22 mouse cellular contexts compared by ENCODE assay signal in the genomic region with DNA sequence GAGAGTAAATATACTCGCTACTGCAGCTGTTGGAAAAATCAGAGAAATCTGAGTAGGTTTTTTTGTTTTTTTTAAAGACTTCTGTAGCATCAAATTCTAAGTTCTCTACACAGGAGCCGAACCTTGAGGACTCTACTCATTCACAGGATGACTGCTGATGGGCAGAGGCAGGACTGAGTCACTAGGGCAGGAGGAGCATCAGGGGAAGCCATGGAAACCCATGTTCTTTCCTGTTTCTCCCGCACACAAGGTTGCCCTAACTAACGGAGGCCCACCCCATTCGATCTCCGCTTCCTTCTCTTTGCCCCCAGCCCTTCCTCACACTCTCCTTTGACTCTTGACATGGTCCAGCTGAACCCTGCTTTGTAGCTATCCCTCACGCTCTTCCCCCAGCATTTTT. TPM values are rescaled to one million over a fixed set of nuclear protein-coding genes. Genes with fewer than 3 reads are reported as not detected.
A peak's percentile ranks its signal among the peaks of the same experiment; 100 is the strongest.
DNase-seq lines count a peak whose midpoint lies in the region; ATAC-seq and TF ChIP-seq lines count a peak whose summit lies in the region.
"Had no signal": no experiment of that assay in that cellular context is flagged by ENCODE, and none has a peak within 500 bp of the region (broad histone marks: within the 10 kb centered on the region; RNA-seq: fewer than 3 reads in every experiment).

No protein-coding gene starts in this region.

- 0 out of 2 replicates have a peak overlapping the region, but pooled peaks have one; percentile 22 for H3K9ac ChIP-seq in heart, embryonic 12.5 days
- no peak overlapping the region for H3K9ac ChIP-seq in liver, embryonic 11.5 days (ENCODE audit: low read depth, low read length)
- no peak overlapping the region for H3K9ac ChIP-seq in stomach, embryonic 15.5 days
- H3K9ac ChIP-seq: embryonic facial prominence, embryonic 15.5 days; forebrain, embryonic 12.5 days; neural tube, embryonic 13.5 days had no signal

- no peak overlapping the region for H3K4me2 ChIP-seq in heart, embryonic 12.5 days
- H3K4me2 ChIP-seq in liver, embryonic 11.5 days: 0 out of 2 replicates have a peak overlapping the region, but pooled peaks have one; percentile 10
- H3K4me2 ChIP-seq in stomach, embryonic 15.5 days: no peak overlapping the region
- H3K4me2 ChIP-seq: embryonic facial prominence, embryonic 15.5 days; forebrain, embryonic 12.5 days; midbrain, embryonic 11.5 days; neural tube, embryonic 13.5 days had no signal

- peak overlapping the region; percentile 82 for H3K27ac ChIP-seq in heart, embryonic 12.5 days (ENCODE audit: poor library complexity, severe bottlenecking)
- peak overlapping the region; percentile 17; the same call in 1 of the 2 replicates for H3K27ac ChIP-seq in liver, embryonic 11.5 days (ENCODE audit: low read depth, low read length)
- H3K27ac ChIP-seq in embryonic fibroblast, embryonic 13.5 days (ENCODE audit: insufficient read depth, low read length): peak overlapping the region; percentile 67; the same call in 1 of the 2 replicates
- peak overlapping the region; percentile 36; the same call in 1 of the 2 replicates for H3K27ac ChIP-seq in stomach, embryonic 15.5 days
- H3K27ac ChIP-seq: embryonic facial prominence, embryonic 15.5 days; forebrain, embryonic 12.5 days; hindbrain, postnatal 0 days; neural tube, embryonic 13.5 days had no signal

- ATAC-seq in heart, embryonic 12.5 days (ENCODE audit: insufficient number of reproducible peaks, low FRiP score): no peak
- ATAC-seq in liver, embryonic 11.5 days (replicated peaks; ENCODE audit: low FRiP score): no peak
- no peak for ATAC-seq in stomach, embryonic 15.5 days (ENCODE audit: insufficient read depth, low FRiP score, low read depth)
- ATAC-seq: hindbrain, postnatal 0 days had no signal

- H3K36me3 ChIP-seq in heart, embryonic 12.5 days: peaks cover 76% of the 10 kb centered on the region
- H3K36me3 ChIP-seq in liver, embryonic 11.5 days (ENCODE audit: control insufficient read depth, insufficient read depth, low read length): peaks cover 30% of the 10 kb centered on the region
- peaks cover 32% of the 10 kb centered on the region for H3K36me3 ChIP-seq in stomach, embryonic 15.5 days

- TF ChIP-seq POLR2A in embryonic fibroblast, embryonic 13.5 days (IDR thresholded peaks at IDR 0.05; ENCODE audit: low read depth, low read length): no peak

- peaks cover 7% of the 10 kb centered on the region; the same call in 1 of the 2 replicates for H3K9me3 ChIP-seq in heart, embryonic 12.5 days (replicated peaks)
- peaks cover 6% of the 10 kb centered on the region for H3K9me3 ChIP-seq in liver, embryonic 11.5 days (ENCODE audit: control insufficient read depth, low read length)
- 0 out of 2 replicates have a peak, but pooled peaks cover 7% of the 10 kb centered on the region for H3K9me3 ChIP-seq in stomach, embryonic 15.5 days

- H3K4me3 ChIP-seq in heart, embryonic 12.5 days: no peak overlapping the region
- no peak overlapping the region for H3K4me3 ChIP-seq in liver, embryonic 11.5 days (ENCODE audit: low read depth, low read length)
- H3K4me3 ChIP-seq in embryonic fibroblast, embryonic 13.5 days (ENCODE audit: insufficient read depth, low read length): no peak overlapping the region
- no peak overlapping the region for H3K4me3 ChIP-seq in stomach, embryonic 15.5 days (replicated peaks)
- H3K4me3 ChIP-seq: embryonic facial prominence, embryonic 15.5 days; forebrain, embryonic 12.5 days; neural tube, embryonic 13.5 days had no signal

- peaks cover 63% of the 10 kb centered on the region for H3K4me1 ChIP-seq in heart, embryonic 12.5 days (replicated peaks)
- peaks cover 51% of the 10 kb centered on the region for H3K4me1 ChIP-seq in liver, embryonic 11.5 days (replicated peaks; ENCODE audit: control insufficient read depth, insufficient read depth, low read length)
- peaks cover 23% of the 10 kb centered on the region for H3K4me1 ChIP-seq in embryonic fibroblast, embryonic 13.5 days (ENCODE audit: control insufficient read depth, insufficient read depth, low read length)
- peaks cover 36% of the 10 kb centered on the region for H3K4me1 ChIP-seq in stomach, embryonic 15.5 days

- TF ChIP-seq CTCF in embryonic fibroblast, embryonic 13.5 days (IDR thresholded peaks at IDR 0.05; ENCODE audit: borderline replicate concordance, insufficient read depth, low read length): no peak

- 78% methylated on average over 7 of the region's 7 CpGs for WGBS in heart, embryonic 12.5 days
- 73% methylated on average over 7 of the region's 7 CpGs for WGBS in liver, embryonic 11.5 days
- 81% methylated on average over 7 of the region's 7 CpGs for WGBS in stomach, embryonic 15.5 days

- no peak for DNase-seq in heart, adult 9 months (ENCODE audit: low spot score in 2 of 2)
- DNase-seq in liver, embryonic 11.5 days (ENCODE audit: low spot score): no peak
- no peak for DNase-seq in liver
- DNase-seq in kidney, adult 11 months: no peak
- no peak for DNase-seq in layer of hippocampus, adult 8-10 months (ENCODE audit: low spot score in 2 of 2)
- DNase-seq: cerebellum, adult 11 months; cerebellum, postnatal 14 days; embryo, embryonic 11 days; gastrocnemius, postnatal 14 days; heart, postnatal 14 days; kidney, adult 8-10 months; kidney, postnatal 25 days; lung, postnatal 36 days; thymus, postnatal 14 days had no signal

- no peaks in the 10 kb centered on the region for H3K27me3 ChIP-seq in heart, embryonic 12.5 days (replicated peaks)
- H3K27me3 ChIP-seq in liver, embryonic 11.5 days (replicated peaks; ENCODE audit: control insufficient read depth, insufficient read depth, low read length): no peaks in the 10 kb centered on the region
- no peaks in the 10 kb centered on the region for H3K27me3 ChIP-seq in stomach, embryonic 15.5 days (replicated peaks)
- H3K27me3 ChIP-seq: embryonic facial prominence, embryonic 15.5 days; forebrain, embryonic 12.5 days; neural tube, embryonic 13.5 days had no signal

RNA-seq across cellular contexts. Expression of a gene that starts 10.5 kb away (rescaled TPM):
- polyA plus RNA-seq in heart, embryonic 12.5 days (2016; fragmentation: Nextera tagmentation; extraction: Ambion mirVana): 4,565 and 4,650 TPM in 2 replicates
- 378 and 420 TPM in 2 replicates for polyA plus RNA-seq in liver, embryonic 11.5 days (2014; fragmentation: Nextera tagmentation; extraction: Ambion mirVana)
- 2,470 and 3,105 TPM in 2 replicates for polyA plus RNA-seq in embryonic fibroblast, embryonic 13.5 days (2011; ENCODE audit: insufficient read length, low read depth, missing spikeins)
- 1,038 and 1,102 TPM in 2 replicates for polyA plus RNA-seq in stomach, embryonic 15.5 days (2015; fragmentation: Nextera tagmentation; extraction: Ambion mirVana)
- total RNA-seq in layer of hippocampus, adult 8-10 months (2022): 100 to 1,000 TPM; 179 to 185 (median 182) TPM

Comparison
In these comparisons a context has a peak if more than half of its experiments do, and no peak if none do; other contexts are left out.
1. H3K27ac ChIP-seq: peak in every context shown above with its lines; median percentile 82 in heart, embryonic 12.5 days; 67 in embryonic fibroblast, embryonic 13.5 days; 36 in stomach, embryonic 15.5 days; 17 in liver, embryonic 11.5 days.